Mouse (Mus musculus): ENCODE measurements around the gene Socs2.
"Not testable (repeated sequence)": the region's sequence is repeated elsewhere in the genome, so short reads cannot be mapped to it uniquely, and the experiment has no call there.

The Socs2 gene

DNA sequence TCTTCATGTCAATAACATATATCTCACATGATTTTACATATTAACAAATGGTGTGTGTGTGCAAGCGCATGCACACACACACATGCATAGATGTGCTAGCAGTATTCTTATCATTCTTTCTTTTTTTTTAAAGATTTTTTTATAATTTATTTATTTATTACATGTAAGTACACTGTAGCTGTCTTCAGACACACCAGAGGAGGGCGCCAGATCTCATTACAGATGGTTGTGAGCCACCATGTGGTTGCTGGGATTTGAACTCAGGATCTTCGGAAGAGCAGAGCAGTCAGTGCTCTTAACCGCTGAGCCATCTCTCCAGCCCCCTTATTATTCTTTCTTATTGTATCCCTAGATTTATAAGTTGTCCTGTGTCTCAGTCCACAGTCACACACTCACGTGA is 27.2 kb downstream of the Socs2 start:
- DNase-seq = not testable (repeated sequence)

GRCm38 (mm10) chr10:95388821-95389477 is 28.0 kb downstream of the Socs2 start:
- DNase-seq = no peak

DNA sequence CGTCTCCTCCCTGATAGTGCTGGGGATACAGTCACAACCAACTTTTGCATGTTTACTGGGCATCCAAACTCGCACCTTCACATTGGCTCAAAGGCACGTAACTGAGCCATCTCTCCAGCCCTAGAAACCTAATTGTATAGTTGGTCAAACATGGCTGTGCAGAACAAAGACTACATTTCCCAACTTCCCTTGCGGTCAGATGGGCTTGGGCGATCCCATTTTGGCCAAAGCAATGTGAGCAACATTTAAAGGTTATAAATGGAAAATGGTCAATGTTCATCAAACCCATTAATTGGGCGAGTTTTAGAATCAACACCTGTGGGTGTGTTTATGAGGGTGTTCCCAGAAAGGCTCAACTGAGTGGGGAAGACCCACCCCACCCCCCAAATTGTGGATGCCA is 30.5 kb downstream of the Socs2 start:
- no peak for DNase-seq

DNA sequence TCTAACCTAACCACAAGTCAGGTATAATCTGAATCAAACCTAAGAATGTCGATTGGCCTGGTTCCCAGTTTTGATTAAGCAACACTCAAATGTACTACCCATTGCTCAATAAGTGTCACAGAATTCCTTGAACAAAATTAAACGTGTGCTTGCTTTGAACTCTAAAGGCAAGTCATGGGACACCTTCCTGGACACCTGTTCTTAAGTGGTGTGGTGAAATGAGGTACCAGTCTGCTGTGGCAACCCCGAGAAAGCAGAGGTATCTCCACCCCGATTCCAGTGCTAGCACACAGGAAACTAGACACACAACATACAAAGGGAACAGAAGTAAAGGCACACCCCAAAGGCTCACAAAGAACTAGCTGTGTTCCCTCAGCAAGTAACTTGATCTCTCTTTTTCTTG is 31.2 kb downstream of the Socs2 start:
- no peak for DNase-seq

- no peak for DNase-seq
Observed at GRCm38 (mm10) chr10:95385081-95385480, 31.9 kb downstream of the Socs2 start.

GRCm38 (mm10) chr10:95384446-95384845 is 32.5 kb downstream of the Socs2 start:
- no peak for DNase-seq

DNA sequence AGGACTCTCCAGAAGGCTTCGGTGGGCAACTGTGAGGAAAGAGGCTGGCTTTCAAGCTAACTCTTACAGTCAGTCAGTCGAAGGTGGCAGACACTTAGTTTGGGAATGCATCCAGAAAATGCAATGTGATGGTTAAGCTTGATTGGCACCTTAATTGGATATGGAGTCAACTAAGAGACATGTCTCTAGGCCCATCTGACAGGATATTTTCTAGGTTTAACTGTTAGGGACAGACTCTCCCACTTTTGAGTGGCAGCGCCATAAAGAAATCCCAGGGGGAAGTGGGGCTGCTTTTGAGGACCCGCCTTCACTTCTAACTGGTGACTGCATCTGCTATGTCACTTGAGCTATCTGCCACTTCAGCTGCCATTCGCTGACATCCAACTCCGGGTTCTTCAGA is 43.6 kb downstream of the Socs2 start:
- DNase-seq = no peak

DNA sequence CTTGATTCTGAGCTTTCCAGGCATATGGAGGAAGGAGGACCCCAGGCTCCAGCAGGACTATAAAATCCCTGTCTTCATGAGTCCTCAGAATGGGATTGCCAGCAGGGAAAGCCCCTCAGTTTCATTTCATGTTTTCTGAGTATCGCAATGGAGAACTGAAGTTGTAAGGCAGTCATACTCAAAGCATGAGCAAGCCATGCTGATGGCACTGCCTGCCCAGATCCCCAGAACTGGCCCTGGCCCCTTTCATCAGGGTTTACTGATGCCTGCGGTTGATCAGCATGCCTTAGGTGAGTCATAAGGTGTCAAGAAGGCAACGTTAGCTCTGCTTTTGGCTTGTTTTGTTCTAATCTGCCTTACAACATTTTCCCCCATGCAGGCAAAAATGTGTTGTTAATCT is 45.0 kb downstream of the Socs2 start:
- no peak for DNase-seq

GRCm38 (mm10) chr10:95369190-95369589 is 47.8 kb downstream of the Socs2 start:
- no peak for DNase-seq

DNA sequence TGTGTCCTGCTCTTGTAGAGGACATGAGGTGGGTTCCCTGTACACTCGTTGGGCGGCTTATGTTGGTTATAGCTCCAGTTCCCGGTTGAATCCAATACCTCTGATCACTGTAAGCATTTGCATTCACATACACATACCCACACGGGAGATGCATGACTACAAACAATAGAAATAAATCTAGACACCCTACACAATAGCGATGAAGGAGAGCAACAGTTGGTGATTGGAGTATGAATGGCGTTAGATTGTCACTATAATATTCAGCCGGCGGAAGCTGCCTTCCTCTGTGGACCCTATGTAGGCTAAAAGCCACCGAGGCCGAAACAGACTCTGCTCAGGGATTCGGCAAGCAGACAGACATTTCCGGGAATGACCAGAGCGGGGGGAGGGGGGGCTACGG is 48.8 kb downstream of the Socs2 start:
- no peak for DNase-seq

DNA sequence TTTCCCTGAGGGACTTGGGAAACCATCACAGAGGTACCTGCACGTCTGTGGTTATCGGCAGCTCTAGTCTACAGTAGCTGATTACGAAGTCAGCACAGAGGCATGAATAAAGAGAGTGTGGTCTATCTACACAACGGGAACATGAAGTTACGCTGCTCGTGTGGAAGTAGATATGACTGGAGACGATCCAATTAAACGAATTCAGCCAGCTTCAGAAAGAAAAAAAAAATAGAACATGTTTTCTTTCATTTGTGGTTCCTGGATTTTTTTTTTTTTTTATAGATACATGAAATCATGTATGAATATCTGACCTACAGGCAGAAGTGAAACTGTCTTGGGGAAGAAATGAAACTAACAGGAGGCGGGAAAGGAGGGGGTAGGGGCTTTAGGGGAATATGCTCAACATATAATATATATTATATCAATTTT is 49.3 kb downstream of the Socs2 start:
- no peak for DNase-seq

- DNase-seq = no peak
Observed at GRCm38 (mm10) chr10:95367241-95367640, 49.7 kb downstream of the Socs2 start.

DNA sequence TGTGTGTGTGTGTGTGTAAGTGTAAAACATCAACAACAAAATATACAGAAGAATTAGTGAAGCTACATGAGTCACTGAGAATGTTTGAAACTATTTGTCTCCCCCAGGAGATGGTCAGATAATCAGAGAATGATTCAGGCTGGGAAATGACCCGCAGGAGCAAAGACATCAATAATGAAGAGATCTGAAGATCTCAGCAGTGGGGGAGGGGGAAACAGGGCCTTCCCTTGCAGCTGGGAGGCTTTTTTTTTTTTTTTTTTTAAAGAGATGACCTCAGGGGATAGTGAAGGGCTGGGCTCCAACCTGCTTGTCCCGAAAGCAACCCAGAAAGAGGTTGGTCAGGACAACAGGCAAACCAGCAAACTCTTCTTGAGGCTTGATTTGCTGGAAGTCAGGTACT is 54.7 kb downstream of the Socs2 start:
- no peak for DNase-seq

GRCm38 (mm10) chr10:95361260-95361841 is 55.6 kb downstream of the Socs2 start:
- DNase-seq = no peak

- no peak for DNase-seq
Observed at GRCm38 (mm10) chr10:95360048-95360447, 56.9 kb downstream of the Socs2 start.

DNA sequence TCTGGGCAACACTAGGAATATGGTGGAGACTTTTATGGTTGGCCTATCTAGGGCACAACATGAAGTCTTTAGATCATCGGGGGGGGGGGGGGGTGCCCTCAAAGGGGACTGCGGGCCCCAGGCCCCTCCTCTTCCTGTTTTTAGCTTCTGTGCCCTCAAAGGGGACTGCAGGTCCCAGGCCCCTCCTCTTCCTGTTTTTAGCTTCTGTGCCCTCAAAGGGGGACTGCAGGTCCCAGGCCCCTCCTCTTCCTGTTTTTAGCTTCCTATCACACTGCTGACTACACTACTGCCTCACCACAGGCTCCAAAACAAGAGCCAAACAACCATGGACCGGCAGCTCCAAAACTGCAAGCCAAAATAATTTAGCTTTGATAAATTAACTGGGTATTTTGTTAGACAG is 59.3 kb downstream of the Socs2 start:
- DNase-seq = no peak

DNA sequence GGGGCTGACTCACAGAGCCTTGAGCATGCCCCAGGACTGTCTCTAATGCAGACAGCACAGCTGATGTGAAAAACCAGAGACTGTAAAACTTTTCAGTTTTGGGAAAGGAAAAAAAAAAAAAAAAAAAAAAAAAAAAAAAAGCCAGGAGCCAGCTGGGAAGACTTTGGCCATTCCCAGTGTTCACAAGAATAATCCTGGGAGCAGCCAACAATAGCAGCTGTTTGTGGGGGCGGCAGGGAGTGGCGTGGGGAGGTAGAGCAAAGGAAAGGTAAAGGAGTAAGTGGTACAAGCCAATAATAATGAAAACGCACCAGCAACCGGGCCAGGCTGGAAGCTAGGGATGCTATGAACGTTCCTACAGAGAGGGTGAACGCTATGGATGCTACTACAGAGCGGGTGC is 60.3 kb downstream of the Socs2 start:
- DNase-seq = no peak

- DNase-seq = no peak
Observed at GRCm38 (mm10) chr10:95355678-95356268, 61.2 kb downstream of the Socs2 start.

DNA sequence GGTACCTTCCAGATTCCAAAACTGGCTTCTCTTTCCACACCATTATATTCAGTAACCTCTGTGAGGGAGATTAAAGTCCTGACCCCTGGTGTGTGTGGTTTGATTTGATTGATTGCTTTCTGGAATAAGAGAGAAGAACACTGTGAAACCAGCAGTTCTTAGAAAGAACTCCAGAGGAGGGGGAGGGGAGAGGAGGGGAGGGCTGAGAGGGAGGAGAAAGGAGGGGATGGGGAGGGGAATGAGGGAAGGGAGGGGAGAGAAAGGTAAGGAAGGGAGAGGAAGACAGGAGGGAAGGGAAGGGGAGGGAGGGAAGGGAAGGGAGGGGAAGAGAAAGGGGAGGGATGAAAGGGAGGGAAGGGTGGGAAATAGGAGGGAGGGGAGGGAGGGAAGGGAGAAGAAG is 62.3 kb downstream of the Socs2 start:
- DNase-seq = no peak

GRCm38 (mm10) chr10:95354047-95354446 is 62.9 kb downstream of the Socs2 start:
- DNase-seq = no peak

DNA sequence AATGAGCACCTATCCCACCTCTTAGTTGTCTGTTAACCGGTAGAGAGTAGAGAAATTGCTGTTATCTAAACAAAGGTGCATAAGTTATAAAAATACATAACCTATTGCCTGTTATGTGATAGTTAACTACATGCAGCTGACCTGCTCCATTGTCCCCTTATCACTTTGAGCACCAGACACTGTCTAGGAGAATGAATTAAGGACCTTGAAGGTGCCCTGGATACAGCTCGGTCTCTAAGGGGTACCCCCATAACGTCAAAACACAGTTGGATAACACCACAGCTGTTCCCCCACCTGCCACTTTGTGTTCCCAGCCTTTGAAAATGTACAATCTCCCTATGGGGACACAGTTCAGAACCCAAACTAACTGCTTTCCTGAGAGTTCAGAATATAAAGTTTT is 68.5 kb downstream of the Socs2 start:
- no peak for DNase-seq

DNA sequence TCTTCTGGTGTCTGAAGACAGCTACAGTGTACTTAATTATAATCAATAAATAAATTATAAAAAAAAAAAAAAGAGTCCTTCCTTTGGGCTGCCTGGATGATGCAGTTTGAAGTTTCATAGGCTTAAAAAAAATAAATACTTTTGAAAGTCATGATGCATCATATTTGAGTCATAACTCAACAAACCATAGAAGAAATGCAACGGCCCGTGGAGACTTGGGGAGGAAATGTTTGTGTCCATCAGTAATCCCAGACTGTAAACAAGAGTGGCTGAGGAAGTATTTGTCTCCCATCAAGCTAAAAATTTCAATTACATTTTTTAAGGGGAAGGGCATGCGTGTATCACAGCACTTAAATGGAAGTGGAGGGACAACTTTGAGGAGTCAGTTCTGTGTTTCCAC is 69.2 kb downstream of the Socs2 start:
- DNase-seq = no peak

- DNase-seq = no peak
Observed at GRCm38 (mm10) chr10:95342833-95343590, 74.0 kb downstream of the Socs2 start.

DNA sequence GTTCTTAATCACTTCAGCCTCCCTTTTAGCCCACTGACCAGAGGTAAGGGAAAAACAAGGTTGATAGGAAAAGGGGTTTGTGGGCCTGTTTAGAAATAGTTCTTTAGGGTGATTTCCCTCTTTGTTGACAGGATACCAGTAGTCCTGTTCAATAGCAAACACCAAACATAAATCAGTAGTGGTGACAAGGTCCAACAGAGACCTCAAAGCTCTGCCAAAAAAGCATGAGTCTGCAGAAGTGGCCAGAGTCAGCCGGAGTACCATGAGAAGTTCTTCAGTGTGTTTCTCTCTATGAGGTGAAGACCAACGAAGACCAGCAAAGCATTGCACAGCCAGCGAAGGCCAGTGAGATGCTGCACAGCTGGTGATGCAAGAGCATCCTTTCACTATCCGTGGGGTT is 76.3 kb downstream of the Socs2 start:
- DNase-seq = no peak
